In genomic region chr5:28876199-28876598, GRCm38 (mm10) we compare ENCODE assay signal across 27 mouse cellular contexts.
"Had no signal": no experiment of that assay in that cellular context is flagged by ENCODE, and none has a peak within 500 bp of the region (broad histone marks: within the 10 kb centered on the region; RNA-seq: fewer than 3 reads in every experiment).

No protein-coding gene starts in this region.

- H3K36me3 ChIP-seq: heart, embryonic 13.5 days; heart, embryonic 15.5 days; hindbrain, embryonic 13.5 days; hindbrain, embryonic 15.5 days; kidney, embryonic 15.5 days; limb, embryonic 13.5 days; limb, embryonic 15.5 days; liver, embryonic 12.5 days had no signal

- H3K4me2 ChIP-seq: heart, embryonic 11.5 days; heart, embryonic 13.5 days; heart, embryonic 15.5 days; hindbrain, embryonic 13.5 days; hindbrain, embryonic 15.5 days; kidney, embryonic 15.5 days; limb, embryonic 13.5 days; limb, embryonic 15.5 days; liver, embryonic 12.5 days had no signal

- H3K4me3 ChIP-seq: gastrocnemius, adult 2 months; heart, embryonic 13.5 days; heart, embryonic 15.5 days; hindbrain, embryonic 13.5 days; hindbrain, embryonic 15.5 days; kidney, embryonic 15.5 days; limb, embryonic 13.5 days; limb, embryonic 15.5 days; liver, embryonic 12.5 days had no signal

- ATAC-seq: hindbrain, postnatal 0 days; intestine, embryonic 16.5 days; liver, embryonic 12.5 days had no signal

- H3K27me3 ChIP-seq: heart, embryonic 13.5 days; heart, embryonic 15.5 days; hindbrain, embryonic 13.5 days; hindbrain, embryonic 15.5 days; kidney, embryonic 15.5 days; limb, embryonic 13.5 days; limb, embryonic 15.5 days; liver, embryonic 12.5 days had no signal

- H3K4me1 ChIP-seq: heart, embryonic 13.5 days; heart, embryonic 15.5 days; hindbrain, embryonic 13.5 days; hindbrain, embryonic 15.5 days; kidney, embryonic 15.5 days; limb, embryonic 13.5 days; limb, embryonic 15.5 days; liver, embryonic 12.5 days had no signal

- H3K9me3 ChIP-seq: heart, embryonic 13.5 days; heart, embryonic 15.5 days; hindbrain, embryonic 13.5 days; hindbrain, embryonic 15.5 days; kidney, embryonic 15.5 days; limb, embryonic 13.5 days; limb, embryonic 15.5 days; liver, embryonic 12.5 days had no signal

- H3K9ac ChIP-seq: heart, embryonic 13.5 days; heart, embryonic 15.5 days; hindbrain, embryonic 13.5 days; hindbrain, embryonic 15.5 days; kidney, embryonic 15.5 days; limb, embryonic 13.5 days; limb, embryonic 15.5 days; liver, embryonic 12.5 days; liver, embryonic 14.5 days had no signal

- H3K27ac ChIP-seq: gastrocnemius, adult 2 months; heart, embryonic 13.5 days; heart, embryonic 15.5 days; hindbrain, embryonic 13.5 days; hindbrain, embryonic 15.5 days; hindbrain, postnatal 0 days; kidney, embryonic 15.5 days; kidney, postnatal 0 days; limb, embryonic 13.5 days; limb, embryonic 15.5 days; liver, embryonic 12.5 days; liver, embryonic 14.5 days had no signal

- DNase-seq: gastrocnemius, adult 2 months; gastrocnemius, postnatal 10 days; gastrocnemius, postnatal 25 days; heart, adult 18-20 months; heart, postnatal 14 days; heart, postnatal 36 days; kidney, adult 11 months; kidney, adult 2 months; kidney, adult 9 months; kidney, postnatal 14 days; kidney, postnatal 36 days; layer of hippocampus, adult 9-11 months; layer of hippocampus, postnatal 36 days; left cerebral cortex, postnatal 4 days had no signal
